Mouse (Mus musculus) left cerebral cortex, adult 8-10 months (tissue): Measurements from ENCODE around the gene Ckap5. TPM values are rescaled to one million over a fixed set of nuclear protein-coding genes. Genes with fewer than 3 reads are reported as not detected.
"Not testable (repeated sequence)": the region's sequence is repeated elsewhere in the genome, so short reads cannot be mapped to it uniquely, and the experiment has no call there.

ENCODE experiments used
- DNase-seq, 2 experiments: peaks; one replicate each; pipeline ENCODE4 v3.0.0; 2022; ENCODE audit warnings: low spot score in 2 of 2
- total RNA-seq, 4 experiments: library from RNA; stranded (reverse); gene quantifications; 2 replicates each; pipeline ENCODE4 v1.2.4; 2022

Ckap5 gene
- total RNA-seq = 100 to 1,000 TPM; 116 to 144 (median 129) TPM

DNA sequence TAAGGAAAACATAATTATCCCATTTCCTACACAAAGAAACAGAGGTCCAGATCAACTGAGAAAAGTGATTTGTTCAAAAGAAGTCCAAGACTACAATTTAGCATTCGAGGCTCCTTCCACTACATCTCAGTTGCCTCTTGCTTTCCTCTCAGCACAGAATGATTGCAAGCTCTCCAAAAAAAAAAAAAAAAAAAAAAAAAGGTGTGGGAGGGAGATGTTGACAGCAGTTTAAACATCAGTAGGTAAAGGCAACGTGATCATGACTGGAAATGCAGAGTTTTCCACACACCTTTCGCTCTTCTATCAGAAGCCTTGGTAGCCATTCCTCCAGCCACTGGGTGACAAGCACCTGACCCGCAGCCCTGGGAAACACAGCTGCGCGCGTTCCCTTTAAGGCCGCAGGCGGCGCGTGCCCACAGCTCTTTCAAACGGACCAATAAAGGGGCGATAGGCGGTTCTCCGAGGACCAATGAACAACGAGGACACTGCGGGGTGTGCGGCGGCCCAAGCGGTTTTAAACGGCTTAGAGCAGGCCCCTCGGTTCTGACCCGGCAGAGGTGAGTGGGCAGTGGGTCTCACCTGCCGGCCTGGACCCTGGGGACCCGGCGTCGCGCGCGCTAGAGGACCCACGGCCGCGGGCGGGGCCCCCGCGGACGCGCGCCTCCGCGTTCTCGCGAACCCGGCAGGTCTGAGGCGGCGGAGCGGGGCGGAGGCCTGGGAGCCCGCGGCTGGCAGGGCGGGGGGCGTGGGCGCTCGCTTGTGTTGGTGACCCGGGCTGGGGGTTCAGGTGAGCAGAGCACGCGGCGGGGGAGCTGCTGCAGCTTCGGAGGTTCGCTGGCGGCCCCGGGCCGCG is at the start of gene Ckap5:
TSS of gene Ckap5 (plus strand) at position 469 of the 853 bp plus-strand sequence.
- peak; percentile 92 to 93 for DNase-seq

DNA sequence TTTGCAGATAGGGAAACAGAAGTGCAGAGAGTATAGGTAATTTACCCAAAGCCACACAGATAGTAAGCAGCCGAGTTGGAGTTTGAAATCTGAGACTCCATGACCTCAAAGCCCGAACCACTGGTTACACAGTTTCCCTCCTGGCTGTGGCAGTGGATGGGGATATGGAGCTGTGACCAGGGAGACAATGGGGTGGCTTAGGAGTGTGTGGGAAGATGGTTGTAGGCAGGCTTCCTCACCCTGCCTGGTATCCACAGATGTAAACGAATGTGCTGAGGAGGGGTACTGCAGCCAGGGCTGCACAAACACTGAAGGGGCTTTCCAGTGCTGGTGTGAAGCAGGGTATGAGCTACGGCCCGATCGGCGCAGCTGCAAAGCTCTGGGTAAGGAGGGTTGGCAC is 49.7 kb upstream of the Ckap5 start:
- no peak for DNase-seq

DNA sequence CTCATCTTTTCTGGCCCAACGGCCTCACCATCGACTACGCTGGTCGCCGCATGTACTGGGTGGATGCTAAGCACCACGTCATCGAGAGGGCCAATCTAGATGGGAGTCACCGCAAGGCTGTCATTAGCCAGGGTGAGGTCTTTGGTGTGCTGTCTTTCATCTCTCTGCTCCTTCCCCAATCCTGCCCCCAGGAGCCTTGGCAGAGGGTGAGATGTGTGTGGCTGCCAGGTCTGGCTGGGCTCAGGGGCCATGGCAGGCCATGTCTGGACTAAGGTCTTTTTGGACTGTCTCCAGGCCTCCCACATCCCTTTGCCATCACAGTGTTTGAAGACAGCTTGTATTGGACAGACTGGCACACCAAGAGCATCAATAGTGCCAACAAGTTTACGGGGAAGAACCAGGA is 46.2 kb upstream of the Ckap5 start:
- DNase-seq = no peak

DNA sequence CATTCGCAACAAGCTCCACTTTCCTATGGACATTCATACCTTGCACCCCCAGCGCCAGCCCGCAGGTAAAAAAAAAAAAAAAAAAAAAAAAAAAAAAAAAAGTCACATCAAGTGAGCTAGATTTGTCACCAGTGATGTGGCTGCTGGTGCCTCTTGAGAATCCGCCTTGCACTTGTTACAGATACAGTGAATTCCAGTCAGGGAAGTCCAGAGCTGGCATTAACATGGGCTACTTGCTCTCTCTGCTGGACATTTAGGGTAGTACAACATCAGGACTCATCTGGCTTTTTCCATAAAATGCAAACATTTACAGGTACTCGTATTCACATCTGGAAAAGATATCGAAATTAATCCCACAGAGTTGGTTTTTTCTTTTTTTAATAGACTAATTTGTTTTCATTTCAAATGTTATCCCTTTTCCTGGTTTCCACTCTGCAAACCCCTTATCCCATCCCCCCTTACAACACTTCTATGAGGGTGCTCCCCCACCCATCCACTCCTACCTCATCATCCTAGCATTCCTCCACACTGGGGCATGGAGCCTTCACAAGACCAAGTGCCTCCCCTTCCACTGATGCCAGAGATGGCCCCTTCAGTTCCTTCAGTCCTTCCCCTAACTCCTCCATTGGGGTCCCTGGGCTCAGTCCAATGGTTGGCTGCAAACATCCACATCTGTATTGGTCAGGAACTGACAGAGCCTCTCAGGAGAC is 45.6 kb upstream of the Ckap5 start:
- peak in 1 of 2 experiments; percentile 50 for DNase-seq

DNA sequence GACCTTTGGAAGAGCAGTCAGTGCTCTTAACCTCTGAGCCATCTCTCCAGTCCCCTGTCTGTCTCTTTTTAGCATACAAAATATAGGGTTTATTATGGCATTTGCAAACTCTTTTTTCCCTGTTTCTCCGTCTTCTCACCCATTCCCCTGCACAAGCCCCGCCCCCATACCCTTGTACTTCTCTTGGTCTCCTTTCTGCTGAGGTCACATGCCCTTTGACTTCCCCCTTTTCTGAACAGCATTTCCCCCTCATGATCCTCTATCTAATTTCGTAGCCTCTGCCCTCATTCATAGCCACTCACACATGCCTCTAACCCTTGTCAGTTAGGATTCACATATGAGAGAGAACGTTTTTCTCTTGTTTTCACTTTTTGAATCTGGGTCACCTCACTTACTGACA is 41.9 kb upstream of the Ckap5 start:
- no peak for DNase-seq

DNA sequence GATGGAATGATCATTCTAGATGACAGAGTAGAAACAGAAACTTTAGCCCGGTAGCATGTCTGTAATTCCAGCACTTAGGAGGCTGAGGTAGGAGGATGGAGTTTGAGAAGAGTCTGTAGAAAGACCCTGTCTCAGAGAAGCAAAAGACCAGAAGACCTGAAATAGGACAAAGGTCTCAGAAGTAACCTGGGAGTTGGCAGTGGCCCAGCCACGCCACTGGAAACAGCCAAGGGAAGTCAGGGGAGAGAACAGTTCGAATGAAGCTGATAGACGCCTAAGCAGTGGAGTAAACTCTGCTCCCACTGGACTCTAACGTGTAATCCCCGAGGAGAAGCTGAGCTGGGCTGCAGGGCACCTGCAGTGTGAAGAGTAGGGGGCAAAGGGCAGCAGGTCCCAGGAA is 41.3 kb upstream of the Ckap5 start:
- DNase-seq = no peak

DNA sequence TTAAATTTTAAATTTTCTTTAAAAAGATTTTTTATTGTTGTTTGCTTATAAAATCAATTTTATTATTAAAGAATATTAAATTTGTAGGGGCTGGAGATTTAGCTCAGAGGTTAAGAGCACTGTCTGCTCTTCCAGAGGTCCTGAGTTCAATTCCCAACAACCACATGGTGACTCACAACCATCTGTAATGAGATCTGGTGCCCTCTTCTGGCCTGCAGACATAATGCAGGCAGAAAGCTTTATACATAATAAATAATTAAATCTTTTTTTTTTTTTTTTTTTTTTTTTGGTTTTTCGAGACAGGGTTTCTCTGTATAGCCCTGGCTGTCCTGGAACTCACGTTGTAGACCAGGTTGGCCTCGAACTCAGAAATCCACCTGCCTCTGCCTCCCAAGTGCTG is 39.3 kb upstream of the Ckap5 start:
- not testable (repeated sequence) for DNase-seq

DNA sequence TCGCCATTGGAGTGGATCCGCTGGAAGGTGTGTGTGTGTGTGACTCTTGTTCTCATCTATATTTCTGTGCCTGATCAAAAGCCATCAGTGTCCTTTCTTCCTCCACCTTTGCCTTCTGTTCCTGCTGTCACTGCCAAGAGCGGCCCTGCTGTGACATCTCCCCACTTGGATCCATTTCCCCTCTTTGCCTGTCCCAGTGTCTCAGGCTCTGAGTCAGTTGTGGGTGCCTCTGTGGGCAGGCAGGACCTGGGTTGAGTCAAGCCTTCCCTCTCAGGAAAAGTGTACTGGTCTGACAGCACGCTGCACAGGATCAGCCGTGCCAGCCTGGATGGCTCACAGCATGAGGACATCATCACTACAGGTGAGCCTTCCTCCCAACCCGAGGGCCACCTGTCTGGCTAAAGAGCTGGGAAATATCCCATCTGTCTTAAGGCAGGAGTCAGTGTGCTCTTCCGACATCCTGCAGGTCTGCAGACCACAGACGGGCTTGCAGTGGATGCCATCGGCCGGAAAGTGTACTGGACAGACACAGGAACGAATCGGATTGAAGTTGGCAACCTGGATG is 34.4 kb upstream of the Ckap5 start:
- no peak for DNase-seq

DNA sequence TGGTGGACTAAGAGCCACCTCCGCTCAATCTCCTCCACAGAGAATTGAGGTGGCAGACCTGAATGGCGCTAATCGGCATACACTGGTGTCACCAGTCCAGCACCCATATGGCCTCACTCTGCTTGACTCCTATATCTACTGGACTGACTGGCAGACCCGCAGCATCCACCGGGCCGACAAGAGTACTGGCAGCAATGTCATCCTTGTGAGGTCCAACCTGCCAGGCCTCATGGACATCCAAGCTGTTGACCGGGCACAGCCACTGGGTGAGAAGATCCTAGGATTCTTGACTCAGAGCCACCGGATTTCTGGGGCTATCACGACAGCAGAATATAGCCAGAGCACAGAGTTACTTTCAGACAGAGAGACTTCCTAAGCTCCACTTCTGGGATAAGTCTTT is 32.6 kb upstream of the Ckap5 start:
- no peak for DNase-seq

DNA sequence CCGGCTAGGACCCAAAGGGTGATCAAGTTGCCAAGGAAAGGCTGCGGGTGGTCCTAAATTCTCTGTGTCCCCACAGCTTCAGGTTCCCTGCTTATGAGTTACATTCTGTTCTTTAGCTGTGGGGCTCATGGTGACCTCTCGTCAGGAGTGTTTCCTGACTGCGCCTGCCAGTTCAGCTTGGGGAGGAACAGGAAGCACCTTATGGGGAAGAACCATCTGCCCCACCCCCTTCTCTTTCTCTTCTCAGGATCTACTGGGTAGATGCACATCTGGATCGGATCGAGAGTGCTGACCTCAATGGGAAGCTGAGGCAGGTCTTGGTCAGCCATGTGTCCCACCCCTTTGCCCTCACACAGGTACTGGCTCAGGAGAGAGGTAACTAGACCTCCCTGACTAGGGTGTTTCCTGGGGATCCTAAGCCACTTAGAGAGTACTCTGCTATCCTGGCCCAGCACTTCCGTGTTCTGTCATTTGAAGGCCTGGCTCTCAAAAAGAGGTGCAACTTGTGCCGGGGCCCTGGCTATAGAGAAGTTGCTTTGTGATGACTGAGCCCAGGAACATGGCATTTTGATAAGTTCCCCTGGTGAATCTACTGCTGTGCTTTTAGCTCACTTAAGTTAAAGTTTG is 28.4 kb upstream of the Ckap5 start:
- no peak for DNase-seq

DNA sequence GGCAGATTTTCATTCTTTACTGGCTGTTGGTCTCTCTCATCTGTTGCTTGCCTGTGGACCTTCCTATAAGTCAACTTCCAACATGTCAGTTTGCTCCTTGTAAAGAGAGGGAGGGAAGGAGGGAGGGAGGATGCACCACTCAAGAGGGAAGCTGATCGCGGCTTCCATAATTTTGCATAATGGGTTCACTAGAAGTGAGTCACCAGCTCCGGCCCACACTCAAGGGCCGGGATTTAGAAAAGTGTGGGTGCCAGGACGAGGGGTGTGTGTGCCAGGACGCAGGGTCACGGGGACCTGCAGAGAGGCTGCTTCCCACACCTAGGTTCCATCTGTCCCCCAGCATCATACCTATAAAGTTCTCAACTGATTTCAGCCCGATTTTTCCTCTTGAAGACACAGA is 18.5 kb upstream of the Ckap5 start:
- no peak for DNase-seq

DNA sequence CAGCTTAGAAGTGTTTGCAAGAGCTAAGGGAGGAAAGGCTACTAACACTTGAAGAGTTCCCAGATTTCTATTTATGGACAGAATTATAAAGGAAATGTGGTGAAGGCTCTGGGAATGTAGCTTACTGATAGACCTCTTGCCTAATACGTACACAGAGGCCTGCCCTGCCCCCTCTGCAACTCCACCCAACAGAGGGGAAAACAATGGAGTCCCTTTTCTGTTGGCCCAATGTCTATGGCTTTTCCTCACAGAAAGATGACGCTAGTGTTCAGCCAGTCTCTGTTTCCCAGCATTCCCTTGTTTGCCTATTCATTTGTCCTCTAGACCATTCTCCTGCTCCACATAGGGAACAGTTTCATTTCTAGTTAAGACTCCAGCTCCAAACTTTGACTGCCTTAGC is 9.4 kb upstream of the Ckap5 start:
- peak in 1 of 2 experiments; percentile 28 for DNase-seq

DNA sequence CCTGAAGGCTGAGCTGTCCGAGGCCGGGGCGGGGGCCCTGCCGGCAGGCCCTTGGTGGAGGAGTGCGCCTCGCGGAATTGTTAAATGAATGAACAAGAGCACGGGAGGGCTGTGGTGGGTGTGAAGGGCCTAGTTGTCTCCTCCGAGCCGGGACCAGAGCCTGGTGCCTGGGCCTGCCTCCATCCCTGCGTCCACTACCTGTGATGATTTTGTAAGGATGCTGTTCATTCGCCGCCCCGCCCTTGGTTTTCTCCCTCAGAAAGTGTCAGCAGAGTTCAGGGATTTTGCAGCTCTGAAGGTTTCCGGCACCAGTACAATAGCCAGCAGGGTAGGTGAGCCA is 555 bp downstream of the Ckap5 start:
- peak in 1 of 2 experiments; percentile 24 for DNase-seq

DNA sequence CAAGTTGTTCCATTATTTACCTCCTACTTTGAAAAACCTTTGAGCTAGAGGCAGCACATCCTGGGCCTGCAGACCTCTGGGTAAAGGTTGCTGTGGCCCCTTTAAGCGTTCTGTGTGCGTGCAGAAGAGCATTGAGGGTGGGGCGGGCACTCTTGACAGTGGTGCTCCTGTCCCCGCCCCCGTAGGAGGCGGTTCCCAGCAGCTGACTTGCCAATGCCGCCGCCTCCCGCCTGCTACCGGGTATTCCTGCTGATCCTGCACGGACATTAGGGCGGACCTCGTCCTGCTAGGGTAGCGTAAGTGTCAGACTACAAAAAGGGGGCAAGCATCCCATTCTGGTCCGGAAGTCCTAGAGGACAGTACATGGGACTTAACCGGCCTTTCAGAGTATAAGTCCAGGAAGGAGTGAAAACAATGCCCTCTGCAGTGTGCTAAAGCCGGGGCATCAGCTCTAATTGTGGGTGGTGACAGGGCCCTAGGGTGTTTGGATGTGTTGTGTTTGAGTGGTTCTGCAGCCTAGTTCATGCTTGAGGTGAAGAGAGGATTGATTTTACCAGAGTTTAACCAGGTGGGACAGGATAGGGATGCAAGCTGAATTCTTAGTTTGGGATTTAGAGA is 11.1 kb downstream of the Ckap5 start:
- DNase-seq = peak; percentile 21 to 69

DNA sequence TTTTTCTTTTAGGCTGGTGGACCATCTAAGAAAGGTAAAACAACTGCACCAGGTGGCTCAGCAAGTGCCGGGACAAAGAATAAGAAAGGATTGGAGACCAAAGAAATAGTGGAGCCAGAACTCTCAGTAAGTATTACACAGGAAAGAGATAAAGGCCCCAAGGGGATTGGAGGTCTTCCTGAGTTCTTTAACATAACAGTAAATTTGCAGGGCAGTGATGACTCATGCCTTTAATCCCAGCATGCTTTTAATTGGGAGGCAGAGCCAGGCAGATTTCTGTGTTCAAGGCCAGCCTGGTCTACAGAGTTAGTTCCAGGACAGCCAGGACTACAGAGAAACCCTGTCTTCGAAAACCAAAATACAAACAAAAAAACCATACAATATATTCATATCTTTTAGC is 41.6 kb downstream of the Ckap5 start:
- DNase-seq = no peak

DNA sequence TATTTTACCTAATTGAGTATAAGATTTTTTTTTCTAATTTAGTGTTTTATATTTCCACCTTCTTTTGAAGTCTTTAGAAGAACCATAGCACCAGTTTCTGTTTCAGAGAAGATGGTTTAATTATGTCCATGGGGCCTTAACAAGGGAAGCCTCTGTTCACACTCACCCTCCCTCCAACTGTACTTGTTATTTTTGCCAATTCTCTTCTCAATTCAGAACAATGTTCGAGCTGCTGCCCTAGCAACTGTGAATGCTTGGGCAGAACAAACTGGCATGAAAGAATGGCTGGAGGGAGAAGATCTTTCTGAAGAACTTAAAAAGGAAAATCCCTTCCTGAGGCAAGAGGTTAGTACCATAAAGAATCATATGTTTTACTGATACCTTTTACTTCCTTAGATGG is 54.3 kb downstream of the Ckap5 start:
- DNase-seq = peak in 1 of 2 experiments; percentile 37

DNA sequence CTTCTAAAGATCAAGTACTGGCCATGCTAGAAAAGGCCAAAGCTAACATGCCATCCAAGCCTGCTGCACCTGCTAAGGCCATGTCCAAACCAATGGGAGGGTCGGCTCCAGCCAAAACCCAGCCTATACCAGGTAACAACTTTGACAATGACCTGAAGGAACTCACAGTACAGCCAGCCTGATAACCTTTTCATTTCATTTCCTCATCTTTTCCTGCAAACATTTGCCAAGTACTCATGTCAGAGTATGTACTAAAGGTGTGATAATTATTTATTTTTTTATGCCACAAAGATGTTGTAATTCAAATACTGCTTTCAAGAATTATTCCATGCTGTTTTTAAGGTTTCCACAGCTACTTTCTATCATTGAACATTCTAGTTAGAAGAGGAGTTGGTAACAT is 59.7 kb downstream of the Ckap5 start:
- no peak for DNase-seq

DNA sequence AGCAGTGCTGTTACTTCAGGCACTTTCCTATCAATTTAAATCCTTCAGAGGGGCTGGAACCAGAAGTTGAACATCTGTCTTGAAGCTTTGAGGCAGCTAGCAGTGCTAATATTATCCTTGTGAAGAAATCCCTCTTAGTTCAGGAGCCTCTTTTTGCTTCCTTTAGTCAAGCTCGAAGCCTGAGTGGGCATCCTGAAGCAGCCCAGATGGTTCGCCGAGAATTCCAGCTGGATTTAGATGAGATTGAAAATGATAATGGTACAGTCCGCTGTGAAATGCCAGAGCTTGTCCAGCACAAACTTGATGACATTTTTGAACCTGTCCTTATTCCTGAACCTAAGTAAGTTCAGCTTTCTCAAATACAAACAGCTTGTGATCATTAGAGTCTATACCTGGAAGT is 73.9 kb downstream of the Ckap5 start:
- no peak for DNase-seq

DNA sequence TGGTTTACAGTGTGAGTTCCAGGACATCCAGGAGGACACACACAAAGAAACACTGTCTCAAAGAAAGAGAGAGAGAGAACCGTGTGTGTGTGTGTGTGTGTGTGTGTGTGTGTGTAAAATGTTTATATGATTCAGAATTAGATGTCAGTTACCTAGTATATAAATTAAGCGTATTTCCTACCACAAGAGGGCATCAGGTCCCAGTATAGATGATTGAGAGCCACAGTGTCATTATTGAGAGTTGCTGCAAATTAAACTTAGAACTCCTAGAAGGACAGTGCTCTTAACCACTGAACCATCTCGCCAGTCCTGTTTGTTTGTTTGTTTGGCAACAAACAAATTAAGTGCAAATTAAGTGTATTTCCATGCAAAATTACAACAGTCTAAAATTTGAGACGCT is 75.8 kb downstream of the Ckap5 start:
- no peak for DNase-seq

DNA sequence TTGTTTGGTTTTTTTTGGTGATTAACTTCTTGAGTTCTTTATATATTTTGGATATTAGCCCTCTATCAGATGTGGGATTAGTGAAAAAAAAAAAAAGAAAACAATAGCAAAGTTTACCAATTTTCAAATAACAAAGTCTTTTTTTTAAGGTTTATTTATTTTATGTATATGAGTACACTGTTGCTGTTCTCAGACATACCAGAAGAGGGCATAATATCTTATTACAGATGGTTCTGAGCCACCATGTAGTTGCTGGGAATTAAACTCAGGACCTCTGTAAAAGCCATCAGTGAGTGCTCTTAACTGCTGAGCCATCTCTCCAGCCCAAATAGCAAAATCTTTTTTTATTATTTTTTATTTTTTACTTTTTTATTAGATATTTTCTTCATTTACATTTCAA is 82.8 kb downstream of the Ckap5 start:
- DNase-seq = not testable (repeated sequence)

DNA sequence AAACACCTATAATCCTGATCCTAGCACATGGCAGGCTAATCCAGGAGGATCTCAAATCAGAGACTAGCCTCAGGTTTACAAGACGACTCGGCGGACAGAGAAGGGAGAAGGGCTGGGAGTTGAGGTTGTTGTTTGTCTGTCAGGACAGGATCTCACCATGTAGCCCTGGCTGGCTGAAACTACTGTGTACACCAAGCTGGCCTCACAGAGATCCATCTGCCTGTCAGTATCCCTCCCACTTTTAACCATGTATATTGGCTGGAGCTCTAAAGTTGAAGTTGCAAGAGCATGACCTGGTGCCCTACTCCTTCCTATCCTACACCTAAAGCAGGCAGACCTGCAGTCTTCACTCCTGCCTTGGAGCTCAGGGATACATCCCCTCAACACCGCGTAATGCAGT is 95.8 kb downstream of the Ckap5 start:
- no peak for DNase-seq

DNA sequence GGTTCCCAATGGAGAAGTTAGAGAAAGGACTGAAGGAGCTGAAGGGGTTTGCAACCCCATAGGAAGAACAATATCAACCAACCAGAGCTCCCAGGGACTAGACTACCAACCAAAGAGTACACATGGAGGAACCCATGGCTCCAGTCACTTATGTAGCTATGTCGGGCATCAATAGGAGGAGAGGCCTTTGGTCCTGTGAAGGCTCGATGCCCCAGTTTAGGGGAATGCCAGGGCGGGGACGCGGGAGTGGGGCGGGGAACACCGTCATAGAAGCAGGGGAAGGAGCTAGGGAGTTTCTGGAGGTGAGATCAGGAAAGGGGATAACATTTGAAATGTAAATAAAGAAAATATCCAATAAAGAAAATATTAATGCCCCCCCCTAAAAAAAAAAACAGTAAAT is 96.8 kb downstream of the Ckap5 start:
- not testable (repeated sequence) for DNase-seq
